Mouse (Mus musculus) adrenal gland, adult (tissue): Measurements from ENCODE around the gene Taar5.

ENCODE experiments used
- DNase-seq, 2 experiments: peaks; one replicate each; pipeline ENCODE4 v3.0.0; 2022 to 2023; ENCODE audit warnings: low spot score in 1 of 2; ENCODE audit not compliant: inconsistent age in 2 of 2

Gene Taar5

GRCm38 (mm10) chr10:24007034-24007433 is 36.5 kb downstream of the Taar5 start:
- no peak for DNase-seq

- no peak for DNase-seq
These were observed 37.6 kb downstream of the Taar5 start for GRCm38 (mm10) chr10:24008143-24008542.
